Mouse (Mus musculus): ENCODE results near the gene Wars.
A peak's percentile ranks its signal among the peaks of the same experiment; 100 is the strongest.
"Not testable (repeated sequence)": the region's sequence is repeated elsewhere in the genome, so short reads cannot be mapped to it uniquely, and the experiment has no call there.

The Wars gene

DNA sequence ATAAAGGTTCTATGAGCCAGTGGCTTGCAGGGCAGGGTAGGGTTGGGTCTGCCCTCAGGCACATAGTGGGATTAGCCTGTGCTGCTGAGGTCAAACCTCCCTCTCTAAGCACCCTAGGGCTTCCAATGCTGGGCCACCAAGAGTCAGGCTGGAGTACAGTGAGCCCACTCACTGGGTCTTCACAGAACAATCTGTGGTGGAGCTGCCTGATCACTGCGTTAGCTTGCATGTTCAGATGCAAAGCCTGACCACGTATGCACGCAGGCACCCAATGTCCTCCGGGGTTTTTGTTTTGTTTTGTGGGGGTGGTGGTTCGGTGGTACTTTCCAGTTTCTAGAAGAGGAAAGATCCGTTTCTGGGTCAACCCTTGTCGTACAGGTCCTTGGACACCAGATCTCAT is 36.9 kb downstream of the Wars start:
- DNase-seq (ENCODE audit: low read depth, low spot score): no peak

GRCm38 (mm10) chr12:108856186-108856585 is 37.8 kb downstream of the Wars start:
- no peak for DNase-seq (ENCODE audit: low read depth, low spot score)

DNA sequence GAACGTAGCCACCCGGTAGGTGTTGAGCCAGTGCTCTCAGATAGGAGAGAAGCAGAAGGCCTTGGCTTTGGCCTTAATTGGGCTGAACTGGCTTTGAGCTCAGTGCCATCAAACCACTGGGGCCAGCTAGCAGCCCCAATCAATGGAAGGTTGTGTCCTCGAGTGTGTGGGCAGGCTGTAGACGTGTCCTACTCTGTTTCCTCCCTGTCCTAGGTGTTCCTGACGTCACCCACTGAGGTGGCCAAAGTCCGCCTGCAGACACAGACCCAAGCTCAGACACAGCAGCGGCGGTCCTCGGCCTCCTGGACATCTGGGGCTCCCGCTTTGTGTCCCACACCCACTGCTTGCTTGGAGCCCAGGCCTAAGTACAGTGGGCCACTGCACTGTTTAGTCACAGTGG is 38.9 kb downstream of the Wars start:
- no peak for DNase-seq (ENCODE audit: low read depth, low spot score)

- no peak for DNase-seq (ENCODE audit: low read depth, low spot score)
These were observed 41.2 kb downstream of the Wars start for GRCm38 (mm10) chr12:108852822-108853221.

DNA sequence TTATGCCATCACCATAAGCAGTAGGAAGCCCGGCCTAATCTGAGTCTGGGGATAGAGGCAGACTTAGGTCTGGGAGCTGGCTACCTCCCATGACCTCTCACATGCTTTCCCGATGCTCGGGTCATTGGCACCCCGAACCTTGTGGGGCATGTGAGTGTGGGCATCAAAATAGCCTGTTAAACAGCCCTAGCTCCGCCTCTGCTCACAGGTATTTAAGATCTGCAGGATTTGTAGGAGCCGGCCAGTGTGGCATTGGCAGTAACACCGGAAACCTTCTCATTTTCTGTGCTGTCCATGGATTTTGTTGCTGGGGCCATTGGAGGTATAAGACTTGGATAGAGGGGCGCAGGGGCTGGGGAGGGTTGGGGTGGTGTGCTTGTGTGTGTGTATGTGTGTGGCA is 43.1 kb downstream of the Wars start:
- no peak for DNase-seq (ENCODE audit: low read depth, low spot score)

DNA sequence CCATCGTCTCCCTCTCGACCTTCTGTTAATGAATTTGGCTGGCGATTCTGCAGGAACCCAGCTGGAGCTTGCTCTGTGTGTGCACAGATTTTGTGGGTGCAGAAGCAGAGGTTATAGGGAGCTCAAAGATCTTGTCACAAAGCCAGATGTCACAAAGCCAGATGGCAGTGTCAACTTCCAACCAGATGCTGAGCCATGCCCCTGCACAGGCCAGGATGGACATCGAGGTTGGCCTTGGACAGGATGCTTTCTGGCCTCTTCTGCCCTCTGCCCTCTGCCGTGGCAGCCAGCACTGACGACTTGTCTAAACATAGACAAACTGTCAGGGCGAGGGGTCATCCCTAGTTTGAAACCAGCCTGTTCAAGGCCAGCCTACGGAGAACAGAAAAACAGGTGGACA is 43.8 kb downstream of the Wars start:
- DNase-seq (ENCODE audit: low read depth, low spot score): no peak

GRCm38 (mm10) chr12:108849488-108850022 is 44.4 kb downstream of the Wars start:
- DNase-seq (ENCODE audit: low read depth, low spot score): no peak

DNA sequence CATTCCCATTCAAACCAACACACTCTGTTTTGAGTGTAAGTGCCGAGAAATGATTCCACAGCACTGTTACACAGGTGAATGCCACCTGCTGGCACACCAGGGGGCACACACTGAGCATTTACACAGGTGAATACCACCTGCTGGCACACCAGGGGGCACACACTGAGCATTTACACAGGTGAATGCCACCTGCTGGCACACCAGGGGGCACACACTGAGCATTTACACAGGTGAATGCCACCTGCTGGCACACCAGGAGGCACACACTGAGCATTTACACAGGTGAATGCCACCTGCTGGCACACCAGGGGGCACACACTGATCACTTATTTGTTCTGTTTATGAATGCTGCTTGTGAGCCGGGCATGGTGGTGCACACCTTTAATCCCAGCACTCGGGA is 45.9 kb downstream of the Wars start:
- DNase-seq (ENCODE audit: low read depth, low spot score): not testable (repeated sequence)

DNA sequence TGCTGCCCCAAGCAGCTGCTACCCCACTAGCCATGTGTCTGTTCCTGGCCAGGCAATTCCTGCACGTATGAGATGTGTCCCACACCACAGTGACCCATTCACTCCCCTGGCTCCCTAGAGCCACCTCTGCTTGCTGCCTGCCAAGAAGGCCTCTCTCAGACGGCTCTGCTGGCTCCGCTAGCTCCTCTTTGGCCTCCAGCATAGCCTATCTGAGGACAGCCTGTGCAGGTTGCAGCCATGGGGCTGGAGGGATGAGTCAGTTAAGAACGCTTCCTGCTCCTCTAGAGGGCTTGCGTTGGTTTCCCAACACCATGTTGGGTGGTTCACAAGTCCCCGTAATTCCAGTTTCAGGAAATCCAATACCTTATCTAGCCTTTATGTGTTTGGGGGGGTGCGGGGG is 51.3 kb downstream of the Wars start:
- no peak for DNase-seq (ENCODE audit: low read depth, low spot score)

- no peak for DNase-seq (ENCODE audit: low read depth, low spot score)
These were observed 52.8 kb downstream of the Wars start for GRCm38 (mm10) chr12:108841181-108841580.

GRCm38 (mm10) chr12:108836722-108837121 is 57.3 kb downstream of the Wars start:
- DNase-seq (ENCODE audit: low read depth, low spot score): no peak

DNA sequence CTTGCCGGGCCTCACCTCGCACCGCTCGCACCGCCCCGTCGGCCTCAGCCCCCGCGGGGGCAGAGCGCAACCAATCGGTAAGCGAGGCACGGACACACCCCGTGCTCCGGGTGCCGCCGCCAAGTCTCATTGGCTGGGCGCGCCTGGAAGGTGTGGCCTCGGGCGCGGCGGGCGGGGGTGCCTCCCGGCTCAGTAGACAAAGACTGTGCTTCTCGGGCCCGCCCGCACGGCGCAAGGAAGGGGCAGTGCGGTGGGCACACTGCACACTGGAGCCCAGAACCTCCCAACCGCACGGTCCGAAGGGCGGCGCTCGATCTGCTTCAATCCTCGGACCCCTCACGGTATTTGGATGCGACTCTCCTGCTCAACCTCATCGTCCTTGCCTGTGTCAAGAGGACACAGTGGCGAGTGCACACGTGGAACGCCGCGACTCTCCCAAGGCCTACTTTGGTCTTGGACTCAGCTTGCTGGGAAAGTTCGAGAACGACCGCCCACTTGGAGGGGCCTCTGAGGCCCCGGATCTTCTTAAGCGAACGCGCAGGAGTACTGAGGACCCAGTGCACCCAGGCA is 58.0 kb downstream of the Wars start, which contains the start of the genes Slc25a29 and Slc25a47:
Gene Slc25a29 (minus strand): TSS at position 44 of the 570 bp plus-strand sequence.
Gene Slc25a47 (plus strand): TSS at position 207 of the 570 bp plus-strand sequence.
- DNase-seq (ENCODE audit: low read depth, low spot score): peak; percentile 91

GRCm38 (mm10) chr12:108835208-108835839 is 58.6 kb downstream of the Wars start:
- no peak for DNase-seq (ENCODE audit: low read depth, low spot score)

GRCm38 (mm10) chr12:108834786-108835185 is 59.2 kb downstream of the Wars start:
- no peak for DNase-seq (ENCODE audit: low read depth, low spot score)

DNA sequence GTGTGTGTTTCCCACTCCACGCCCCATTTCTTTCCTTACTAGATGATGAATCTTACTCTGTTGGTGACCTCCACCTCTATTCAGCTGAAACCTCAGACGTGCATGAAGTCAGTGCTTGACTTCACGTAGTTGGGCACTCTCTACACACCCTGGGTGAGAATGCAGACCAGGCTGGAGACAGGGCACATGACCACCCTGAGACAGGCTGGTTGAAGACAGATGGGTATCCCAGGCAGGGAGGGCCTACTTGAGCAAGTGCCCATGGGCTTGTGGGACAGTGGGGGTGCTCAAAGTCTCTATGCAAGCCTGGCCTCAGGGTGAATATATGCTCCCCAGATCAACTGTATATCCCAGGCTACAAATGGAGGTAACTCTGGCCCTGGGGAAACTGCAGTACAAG is 59.6 kb downstream of the Wars start:
- DNase-seq (ENCODE audit: low read depth, low spot score): no peak

DNA sequence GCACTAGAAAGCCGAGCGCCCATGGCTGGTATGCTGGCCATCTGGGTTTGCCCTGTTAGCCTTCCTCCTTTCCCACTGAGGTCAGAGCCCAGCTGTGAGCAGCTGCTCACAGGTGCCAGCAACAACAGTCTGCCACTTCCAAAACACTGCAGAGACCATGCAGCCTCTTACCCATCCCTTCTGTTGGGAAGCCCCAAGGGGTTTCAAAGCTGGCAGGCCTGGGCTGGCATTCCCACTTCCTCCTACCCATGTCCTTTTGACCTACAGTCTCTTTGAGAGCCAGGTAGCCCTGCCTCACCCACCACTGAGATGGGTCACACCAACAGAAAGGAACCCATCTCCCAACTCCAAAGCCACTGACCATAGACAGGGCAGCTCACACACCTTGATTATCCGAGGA is 60.6 kb downstream of the Wars start:
- DNase-seq (ENCODE audit: low read depth, low spot score): no peak

- no peak for DNase-seq (ENCODE audit: low read depth, low spot score)
These were observed 61.1 kb downstream of the Wars start for GRCm38 (mm10) chr12:108832851-108833250.

DNA sequence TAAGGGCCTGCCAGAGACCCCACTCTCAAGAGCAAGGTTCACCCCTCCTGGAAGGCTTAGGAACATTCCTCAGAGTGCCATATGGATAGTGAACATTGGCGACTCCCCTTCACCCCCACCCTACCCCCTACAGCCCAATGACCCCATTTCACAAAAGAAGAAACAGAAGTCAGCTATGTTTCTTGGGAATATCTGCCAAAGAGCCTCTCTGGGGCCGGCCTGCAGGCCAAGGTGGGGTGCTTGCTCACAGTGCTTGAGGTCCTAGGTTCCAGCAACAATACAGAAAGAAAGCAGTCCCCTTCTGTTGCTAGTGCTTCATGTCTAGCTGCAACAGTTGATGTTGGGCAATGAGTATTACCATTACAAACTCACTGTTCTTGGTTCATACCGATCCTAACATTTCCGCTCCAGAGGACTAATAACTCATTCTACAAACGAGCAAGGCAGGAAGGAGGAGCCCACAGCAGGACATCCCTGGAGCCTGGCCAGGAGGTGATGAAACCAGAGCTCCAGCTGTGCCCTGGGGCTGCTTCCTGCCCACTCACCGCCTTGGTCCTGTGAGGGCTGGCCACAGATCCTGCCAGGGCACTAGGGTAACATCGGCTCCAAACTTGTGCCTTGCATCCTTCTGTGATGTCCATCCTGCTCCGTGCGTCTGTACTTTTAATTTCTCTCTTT is 61.9 kb downstream of the Wars start:
- DNase-seq (ENCODE audit: low read depth, low spot score): no peak

- DNase-seq (ENCODE audit: low read depth, low spot score): no peak
These were observed 63.6 kb downstream of the Wars start for GRCm38 (mm10) chr12:108830358-108830757.

DNA sequence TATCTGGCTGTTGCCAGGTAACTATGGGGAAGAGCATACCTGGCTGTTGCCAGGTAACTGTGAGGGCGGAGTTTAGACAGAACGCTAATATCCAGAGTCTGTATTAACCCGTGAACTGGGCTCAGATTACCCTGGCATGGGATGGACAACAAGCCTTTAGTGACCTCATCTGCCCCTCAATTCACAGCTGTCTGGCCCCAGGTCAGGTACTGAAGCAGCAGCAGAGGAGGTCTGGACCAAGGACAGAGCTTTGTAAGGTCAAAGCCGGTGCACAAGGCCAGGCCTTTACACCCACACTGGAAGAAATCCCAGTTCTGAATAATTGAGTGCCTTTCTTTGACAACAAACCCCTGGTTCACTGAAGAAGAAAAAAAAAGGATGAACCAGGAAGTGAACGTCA is 64.3 kb downstream of the Wars start:
- no peak for DNase-seq (ENCODE audit: low read depth, low spot score)

DNA sequence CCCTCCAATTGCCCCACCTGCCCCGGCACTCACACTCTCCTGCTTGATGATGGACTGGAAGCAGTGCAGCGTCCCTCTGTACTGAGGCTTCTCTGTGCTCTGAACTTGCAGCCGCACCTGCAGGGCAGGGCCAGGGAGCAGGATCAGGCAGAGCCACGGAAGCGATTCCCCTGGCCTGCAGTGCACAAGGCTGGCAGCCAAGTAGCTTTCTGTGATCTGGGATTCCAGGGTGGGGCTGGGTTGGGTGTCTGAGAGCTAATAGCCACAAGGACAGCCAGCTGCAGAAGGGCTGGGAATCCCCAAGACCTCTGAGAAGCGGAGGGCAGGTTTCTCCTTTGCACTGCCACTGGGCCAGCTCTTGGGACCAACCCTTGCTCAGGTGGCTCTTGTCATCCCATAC is 66.3 kb downstream of the Wars start:
- no peak for DNase-seq (ENCODE audit: low read depth, low spot score)

GRCm38 (mm10) chr12:108826958-108827535 is 66.9 kb downstream of the Wars start:
- no peak for DNase-seq (ENCODE audit: low read depth, low spot score)

All from forelimb bud, embryonic 11.5 days (tissue).